Mouse (Mus musculus): Measurements from ENCODE around the gene Dgki. TPM values are rescaled to one million over a fixed set of nuclear protein-coding genes. Genes with fewer than 3 reads are reported as not detected.

Gene Dgki
- total and polyA plus RNA-seq, 2 experiments from 2014 or later: 0.11 to 0.33 TPM

GRCm38 (mm10) chr6:36897616-36898149, 402.3 kb downstream of the Dgki start:
- Histone ChIP-seq H3K4me2 (ENCODE audit: low read depth, low read length) (no peak overlapping the region), H3K9ac (replicated peaks; ENCODE audit: low read depth, low read length) (no peak overlapping the region), H3K27ac (ENCODE audit: low read depth) (no peak overlapping the region), H3K27me3 (ENCODE audit: control insufficient read depth, insufficient read depth, low read length) (no peaks in the 10 kb centered on the region), H3K9me3 (replicated peaks; ENCODE audit: control insufficient read depth, low read length) (no peaks in the 10 kb centered on the region), H3K4me1 (ENCODE audit: control insufficient read depth, insufficient read depth) (peaks cover 4% of the 10 kb centered on the region; the same call in 1 of the 2 replicates), H3K36me3 (replicated peaks; ENCODE audit: control insufficient read depth, insufficient read depth, low read length) (no peaks in the 10 kb centered on the region), H3K4me3 (ENCODE audit: low read depth, low read length) (no peak overlapping the region)
- WGBS: 33% methylated on average over 3 of the region's 3 CpGs
- no peak for TF ChIP-seq CTCF (IDR thresholded peaks at IDR 0.05; ENCODE audit: low read depth)
- DNase-seq (ENCODE audit: low spot score) (no peak), ATAC-seq (ENCODE audit: insufficient read depth, low read depth) (no peak)

GRCm38 (mm10) chr6:36896656-36897055, 403.3 kb downstream of the Dgki start:
- H3K36me3 ChIP-seq (replicated peaks; ENCODE audit: control insufficient read depth, insufficient read depth, low read length): no peaks in the 10 kb centered on the region
- H3K27me3 ChIP-seq (ENCODE audit: control insufficient read depth, insufficient read depth, low read length): no peaks in the 10 kb centered on the region
- H3K4me1 ChIP-seq (ENCODE audit: control insufficient read depth, insufficient read depth): peaks cover 4% of the 10 kb centered on the region; the same call in 1 of the 2 replicates
- H3K4me2 ChIP-seq (ENCODE audit: low read depth, low read length): no peak overlapping the region
- DNase-seq (ENCODE audit: low spot score) (peak; percentile 31), ATAC-seq (ENCODE audit: insufficient read depth, low read depth) (peak; percentile 68; the same call in 1 of the 2 replicates)
- no peaks in the 10 kb centered on the region for H3K9me3 ChIP-seq (replicated peaks; ENCODE audit: control insufficient read depth, low read length)
- WGBS: 26% methylated on average over 2 of the region's 2 CpGs
- no peak for TF ChIP-seq CTCF (IDR thresholded peaks at IDR 0.05; ENCODE audit: low read depth)
- TF ChIP-seq EP300 (IDR thresholded peaks at IDR 0.05; ENCODE audit: low read depth): peak; percentile 46; the same call in 1 of the 2 replicates
- peak overlapping the region; percentile 57 for H3K27ac ChIP-seq (ENCODE audit: low read depth)
- H3K9ac ChIP-seq (replicated peaks; ENCODE audit: low read depth, low read length): no peak overlapping the region
- H3K4me3 ChIP-seq (ENCODE audit: low read depth, low read length): no peak overlapping the region

GRCm38 (mm10) chr6:36891820-36892219, 408.2 kb downstream of the Dgki start:
- no peaks in the 10 kb centered on the region for H3K36me3 ChIP-seq (replicated peaks; ENCODE audit: control insufficient read depth, insufficient read depth, low read length)
- no peak overlapping the region for H3K4me3 ChIP-seq (ENCODE audit: low read depth, low read length)
- TF ChIP-seq CTCF (IDR thresholded peaks at IDR 0.05; ENCODE audit: low read depth) (no peak), EP300 (IDR thresholded peaks at IDR 0.05; ENCODE audit: low read depth) (no peak)
- ATAC-seq (ENCODE audit: insufficient read depth, low read depth) (no peak), DNase-seq (ENCODE audit: low spot score) (no peak)
- no peaks in the 10 kb centered on the region for H3K9me3 ChIP-seq (replicated peaks; ENCODE audit: control insufficient read depth, low read length)
- peaks cover under 1% of the 10 kb centered on the region; the same call in 1 of the 2 replicates for H3K4me1 ChIP-seq (ENCODE audit: control insufficient read depth, insufficient read depth)
- H3K9ac ChIP-seq (replicated peaks; ENCODE audit: low read depth, low read length): no peak overlapping the region
- H3K27ac ChIP-seq (ENCODE audit: low read depth): no peak overlapping the region
- H3K4me2 ChIP-seq (ENCODE audit: low read depth, low read length): no peak overlapping the region
- H3K27me3 ChIP-seq (ENCODE audit: control insufficient read depth, insufficient read depth, low read length): no peaks in the 10 kb centered on the region
- 65% methylated on average over 5 of the region's 5 CpGs for WGBS

GRCm38 (mm10) chr6:36890776-36891175, 409.2 kb downstream of the Dgki start:
- Histone ChIP-seq H3K4me1 (ENCODE audit: control insufficient read depth, insufficient read depth) (no peaks in the 10 kb centered on the region), H3K4me3 (ENCODE audit: low read depth, low read length) (no peak overlapping the region), H3K9ac (replicated peaks; ENCODE audit: low read depth, low read length) (no peak overlapping the region), H3K27ac (ENCODE audit: low read depth) (no peak overlapping the region), H3K4me2 (ENCODE audit: low read depth, low read length) (no peak overlapping the region), H3K36me3 (replicated peaks; ENCODE audit: control insufficient read depth, insufficient read depth, low read length) (no peaks in the 10 kb centered on the region), H3K27me3 (ENCODE audit: control insufficient read depth, insufficient read depth, low read length) (no peaks in the 10 kb centered on the region), H3K9me3 (replicated peaks; ENCODE audit: control insufficient read depth, low read length) (no peaks in the 10 kb centered on the region)
- TF ChIP-seq CTCF (IDR thresholded peaks at IDR 0.05; ENCODE audit: low read depth): no peak
- TF ChIP-seq EP300 (IDR thresholded peaks at IDR 0.05; ENCODE audit: low read depth): no peak
- DNase-seq (ENCODE audit: low spot score): no peak
- 66% methylated on average over 2 of the region's 2 CpGs for WGBS
- ATAC-seq (ENCODE audit: insufficient read depth, low read depth): no peak

- Histone ChIP-seq H3K27me3 (ENCODE audit: control insufficient read depth, insufficient read depth, low read length) (no peaks in the 10 kb centered on the region), H3K4me1 (ENCODE audit: control insufficient read depth, insufficient read depth) (no peaks in the 10 kb centered on the region), H3K4me3 (ENCODE audit: low read depth, low read length) (no peak overlapping the region), H3K9me3 (replicated peaks; ENCODE audit: control insufficient read depth, low read length) (no peaks in the 10 kb centered on the region), H3K27ac (ENCODE audit: low read depth) (0 out of 2 replicates have a peak overlapping the region, but pooled peaks have one; percentile 2), H3K36me3 (replicated peaks; ENCODE audit: control insufficient read depth, insufficient read depth, low read length) (no peaks in the 10 kb centered on the region), H3K4me2 (ENCODE audit: low read depth, low read length) (no peak overlapping the region), H3K9ac (replicated peaks; ENCODE audit: low read depth, low read length) (no peak overlapping the region)
- WGBS: 24% methylated on average over 5 of the region's 5 CpGs
- DNase-seq (ENCODE audit: low spot score): no peak
- TF ChIP-seq EP300 (IDR thresholded peaks at IDR 0.05; ENCODE audit: low read depth): no peak
- no peak for TF ChIP-seq CTCF (IDR thresholded peaks at IDR 0.05; ENCODE audit: low read depth)
- ATAC-seq (ENCODE audit: insufficient read depth, low read depth): no peak
These were observed 409.7 kb downstream of the Dgki start for GRCm38 (mm10) chr6:36890296-36890695.

GRCm38 (mm10) chr6:36881309-36881708, 418.7 kb downstream of the Dgki start:
- 69% methylated on average over 4 of the region's 4 CpGs for WGBS
- no peaks in the 10 kb centered on the region for H3K27me3 ChIP-seq (ENCODE audit: control insufficient read depth, insufficient read depth, low read length)
- no peaks in the 10 kb centered on the region for H3K9me3 ChIP-seq (replicated peaks; ENCODE audit: control insufficient read depth, low read length)
- TF ChIP-seq EP300 (IDR thresholded peaks at IDR 0.05; ENCODE audit: low read depth) (no peak), CTCF (IDR thresholded peaks at IDR 0.05; ENCODE audit: low read depth) (no peak)
- DNase-seq (ENCODE audit: low spot score): no peak
- no peak overlapping the region for H3K4me2 ChIP-seq (ENCODE audit: low read depth, low read length)
- no peak overlapping the region for H3K27ac ChIP-seq (ENCODE audit: low read depth)
- 0 out of 2 replicates have a peak, but pooled peaks cover 3% of the 10 kb centered on the region for H3K4me1 ChIP-seq (ENCODE audit: control insufficient read depth, insufficient read depth)
- H3K4me3 ChIP-seq (ENCODE audit: low read depth, low read length): no peak overlapping the region
- no peak for ATAC-seq (ENCODE audit: insufficient read depth, low read depth)
- no peaks in the 10 kb centered on the region for H3K36me3 ChIP-seq (replicated peaks; ENCODE audit: control insufficient read depth, insufficient read depth, low read length)
- no peak overlapping the region for H3K9ac ChIP-seq (replicated peaks; ENCODE audit: low read depth, low read length)
